Mouse (Mus musculus) thymus, postnatal 4 days (tissue): ENCODE measurements around the gene C2cd4d.

Source experiments
- DNase-seq: peaks from one replicate; pipeline ENCODE4 v3.0.0; 2021

The C2cd4d gene

GRCm38 (mm10) chr3:94362138-94362537, at the start of gene C2cd4d:
C2cd4d (plus strand) TSS chr3:94362438.
- no peak for DNase-seq

- peak; percentile 58 for DNase-seq
Observed at GRCm38 (mm10) chr3:94328681-94329080, 33.6 kb upstream of the C2cd4d start.

GRCm38 (mm10) chr3:94334442-94334841, 27.8 kb upstream of the C2cd4d start:
- no peak for DNase-seq

GRCm38 (mm10) chr3:94338522-94338921, 23.7 kb upstream of the C2cd4d start:
- DNase-seq, result no peak

- no peak for DNase-seq
Observed at GRCm38 (mm10) chr3:94341959-94342422, 20.2 kb upstream of the C2cd4d start, which contains the start of gene Them5. Them5 (plus strand) TSS chr3:94342099.

GRCm38 (mm10) chr3:94342552-94342951, 19.7 kb upstream of the C2cd4d start:
- no peak for DNase-seq

- DNase-seq, result no peak
Observed at GRCm38 (mm10) chr3:94344182-94344581, 18.1 kb upstream of the C2cd4d start.

GRCm38 (mm10) chr3:94344897-94345296, 17.3 kb upstream of the C2cd4d start:
- DNase-seq, result no peak

- DNase-seq, result peak; percentile 51
Observed at GRCm38 (mm10) chr3:94348146-94348545, 14.1 kb upstream of the C2cd4d start.

GRCm38 (mm10) chr3:94360812-94361211, 1.4 kb upstream of the C2cd4d start:
- peak; percentile 64 for DNase-seq

- DNase-seq, result peak; percentile 49
Observed at GRCm38 (mm10) chr3:94363291-94364153, 1.3 kb downstream of the C2cd4d start.

- no peak for DNase-seq
Observed at GRCm38 (mm10) chr3:94364154-94364526, 1.9 kb downstream of the C2cd4d start.

GRCm38 (mm10) chr3:94366761-94367160, 4.5 kb downstream of the C2cd4d start:
- DNase-seq, result peak; percentile 84

GRCm38 (mm10) chr3:94367511-94367910, 5.3 kb downstream of the C2cd4d start:
- DNase-seq, result no peak

- DNase-seq, result peak; percentile 57
Observed at GRCm38 (mm10) chr3:94368631-94369030, 6.4 kb downstream of the C2cd4d start.

- no peak for DNase-seq
Observed at GRCm38 (mm10) chr3:94369709-94370108, 7.5 kb downstream of the C2cd4d start.

- no peak for DNase-seq
Observed at GRCm38 (mm10) chr3:94371637-94372036, 9.4 kb downstream of the C2cd4d start.

GRCm38 (mm10) chr3:94372038-94372437, 9.8 kb downstream of the C2cd4d start:
- DNase-seq, result no peak

GRCm38 (mm10) chr3:94372641-94373040, 10.4 kb downstream of the C2cd4d start, which contains the start of gene Rorc:
Rorc (plus strand) TSS chr3:94372794.
- DNase-seq, result no peak

- DNase-seq, result peak; percentile 60
Observed at GRCm38 (mm10) chr3:94373090-94373489, 10.9 kb downstream of the C2cd4d start.

GRCm38 (mm10) chr3:94373597-94374011, 11.4 kb downstream of the C2cd4d start:
- peak; percentile 74 for DNase-seq

GRCm38 (mm10) chr3:94374636-94375035, 12.4 kb downstream of the C2cd4d start:
- DNase-seq, result peak; percentile 41

- DNase-seq, result peak; percentile 56
Observed at GRCm38 (mm10) chr3:94375146-94375545, 12.9 kb downstream of the C2cd4d start.

- DNase-seq, result peak; percentile 83
Observed at GRCm38 (mm10) chr3:94375861-94376260, 13.6 kb downstream of the C2cd4d start.
